Mouse (Mus musculus) limb, embryonic 14.5 days (tissue): ENCODE results near the gene Cdca4. TPM values are rescaled to one million over a fixed set of nuclear protein-coding genes. Genes with fewer than 3 reads are reported as not detected.
A peak's percentile ranks its signal among the peaks of the same experiment; 100 is the strongest.

Experiments used
- ATAC-seq: fragments of 200-750 bp; cut with Nextera tagmentation; 2 replicates; pipeline ENCODE4 v1.8.0; 2017; ENCODE audit warnings: low read depth, moderate number of reproducible peaks, moderate TSS enrichment; ENCODE audit not compliant: low FRiP score
- DNase-seq: peaks from one replicate; pipeline ENCODE4 v3.0.0-alpha.2; 2015; ENCODE audit warnings: low spot score
- H3K27ac ChIP-seq: fragments of 300-500 bp; sonication (generic); replicated peaks from 2 replicates; pipeline ENCODE4 v1.5.1; 2014; ENCODE audit warnings: low read depth, mild to moderate bottlenecking, low read length, moderate library complexity, mixed read lengths
- H3K27me3 ChIP-seq: fragments of 300-500 bp; sonication (generic); 2 replicates; pipeline ENCODE4 v1.6.1; 2014; ENCODE audit warnings: low read length, mixed read lengths; ENCODE audit not compliant: control insufficient read depth, insufficient read depth
- H3K36me3 ChIP-seq: fragments of 300-500 bp; sonication (generic); 2 replicates; pipeline ENCODE4 v1.6.1; 2014; ENCODE audit warnings: mild to moderate bottlenecking, low read length, moderate library complexity, mixed read lengths; ENCODE audit not compliant: control insufficient read depth, insufficient read depth
- H3K4me1 ChIP-seq: fragments of 300-500 bp; sonication (generic); 2 replicates; pipeline ENCODE4 v1.6.1; 2014; ENCODE audit warnings: antibody characterized with exemption, low read length, mixed read lengths; ENCODE audit not compliant: control insufficient read depth, insufficient read depth
- H3K4me2 ChIP-seq: fragments of 300-500 bp; sonication (generic); replicated peaks from 2 replicates; pipeline ENCODE4 v1.6.1; 2014; ENCODE audit warnings: low read depth, mild to moderate bottlenecking, low read length, moderate library complexity; ENCODE audit not compliant: severe bottlenecking
- H3K4me3 ChIP-seq: fragments of 300-500 bp; sonication (generic); replicated peaks from 2 replicates; pipeline ENCODE4 v1.5.1; 2014; ENCODE audit warnings: low read length
- H3K9ac ChIP-seq: fragments of 300-500 bp; sonication (generic); 2 replicates; pipeline ENCODE4 v1.6.1; 2014; ENCODE audit warnings: mild to moderate bottlenecking, low read depth, low read length, moderate library complexity; ENCODE audit not compliant: severe bottlenecking
- H3K9me3 ChIP-seq: fragments of 300-500 bp; sonication (generic); 2 replicates; pipeline ENCODE4 v1.6.1; 2016; ENCODE audit warnings: low read length; ENCODE audit not compliant: control insufficient read depth
- POLR2A ChIP-seq: fragments of 200-500 bp; IDR thresholded peaks from 2 replicates; pipeline ENCODE4 v1.8.0; 2012; ENCODE audit warnings: inconsistent platforms, mild to moderate bottlenecking, moderate library complexity, borderline replicate concordance; ENCODE audit not compliant: insufficient read depth, insufficient read length; ENCODE audit errors: extremely low read depth
- WGBS: fragments of 180-500 bp; shearing (Covaris S2); extraction: QIAGEN DNeasy Blood & Tissue Kit; methylation state at CpG from one replicate; pipeline ENCODE4 v1.1.7; 2014; 5-methylcytosine and 5-hydroxymethylcytosine counted together
- polyA plus RNA-seq, 2 experiments: library from polyadenylated mRNA; depleted of rRNA in 1 of 2; stranded (reverse) in 1 of 2; unstranded in 1 of 2; fragments of >200 nt; fragmentation: Nextera tagmentation in 1 of 2; extraction: Ambion mirVana in 1 of 2; gene quantifications; 2 replicates each; pipeline versions ENCODE4 v1.2.1 to v1.2.3; 2012 to 2014

Gene Cdca4
- polyA plus RNA-seq, 2 experiments, result 81.0 to 113 TPM

DNA sequence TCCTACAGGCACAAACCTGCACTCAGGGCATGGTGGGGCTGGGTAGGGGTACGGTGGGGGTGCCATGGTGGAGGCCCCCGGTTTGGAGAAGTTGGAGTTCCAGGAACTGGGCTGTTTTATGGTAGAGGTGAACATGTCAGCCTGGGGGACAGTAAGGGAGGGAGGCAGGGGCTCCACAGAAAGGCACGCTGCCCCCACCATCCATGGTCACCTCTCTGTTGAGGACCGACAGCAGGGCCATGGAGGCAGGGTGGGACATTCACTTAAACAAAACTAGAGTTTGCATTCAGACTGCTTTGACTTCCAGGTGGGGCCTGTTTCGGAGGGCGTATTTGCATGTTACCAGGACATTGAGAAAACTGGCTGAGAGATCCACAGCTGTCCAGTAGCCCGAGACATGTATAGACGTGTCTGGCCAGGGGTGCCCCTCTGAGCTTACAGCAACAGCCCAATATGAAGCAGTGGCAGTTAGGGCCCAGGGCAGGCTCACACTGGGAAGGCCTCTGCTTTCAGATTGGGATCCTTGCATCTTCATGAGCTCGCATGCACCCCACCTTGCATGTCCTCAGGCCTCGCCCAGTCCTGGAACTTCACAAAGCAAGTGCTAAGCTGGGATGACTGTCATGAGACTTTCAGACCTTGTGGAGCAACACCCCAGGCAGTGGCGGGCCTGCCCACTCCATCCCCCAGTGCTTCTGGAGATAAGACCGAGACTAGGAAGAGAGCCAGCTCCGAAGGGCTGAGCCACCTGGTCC, 35.4 kb downstream of the Cdca4 start:
- Histone ChIP-seq H3K4me1 (peaks cover 28% of the 10 kb centered on the region), H3K27me3 (no peaks in the 10 kb centered on the region), H3K9ac (peak overlapping the region; percentile 3; the same call in 1 of the 2 replicates), H3K4me3 (no peak overlapping the region), H3K36me3 (no peaks in the 10 kb centered on the region), H3K9me3 (no peaks in the 10 kb centered on the region), H3K4me2 (no peak overlapping the region), H3K27ac (no peak overlapping the region)
- DNase-seq (peak; percentile 28), ATAC-seq (no peak)
- WGBS, result 61% methylated on average over 13 of the region's 13 CpGs
- no peak for TF ChIP-seq POLR2A

DNA sequence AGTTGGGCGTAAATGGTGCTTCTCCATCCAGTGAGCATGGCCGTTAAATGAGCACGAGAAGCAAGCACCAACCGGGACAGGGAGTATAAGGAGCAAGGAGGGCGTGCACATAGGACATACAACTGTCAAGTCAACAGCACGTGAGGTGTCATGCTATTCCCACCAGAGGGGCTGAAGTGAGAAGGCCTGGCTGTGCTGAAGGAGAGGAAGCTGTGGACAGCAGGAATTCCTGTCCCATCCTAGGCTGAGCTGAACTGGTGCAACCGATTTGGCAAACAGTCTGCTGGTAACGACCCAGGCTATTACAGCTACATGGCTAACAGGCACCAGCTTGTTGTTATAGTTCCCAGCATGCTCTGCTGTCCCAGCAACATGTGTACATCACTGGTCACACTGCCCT, 38.2 kb downstream of the Cdca4 start:
- H3K9me3 ChIP-seq, result no peaks in the 10 kb centered on the region
- no peak for TF ChIP-seq POLR2A
- H3K4me3 ChIP-seq, result no peak overlapping the region
- no peak overlapping the region for H3K4me2 ChIP-seq
- 43% methylated on average over 8 of the region's 8 CpGs for whole genome bisulfite sequencing
- ATAC-seq (no peak), DNase-seq (no peak)
- no peak overlapping the region for H3K27ac ChIP-seq
- no peak overlapping the region for H3K9ac ChIP-seq
- H3K4me1 ChIP-seq, result peaks cover 11% of the 10 kb centered on the region
- no peaks in the 10 kb centered on the region for H3K36me3 ChIP-seq
- H3K27me3 ChIP-seq, result no peaks in the 10 kb centered on the region

DNA sequence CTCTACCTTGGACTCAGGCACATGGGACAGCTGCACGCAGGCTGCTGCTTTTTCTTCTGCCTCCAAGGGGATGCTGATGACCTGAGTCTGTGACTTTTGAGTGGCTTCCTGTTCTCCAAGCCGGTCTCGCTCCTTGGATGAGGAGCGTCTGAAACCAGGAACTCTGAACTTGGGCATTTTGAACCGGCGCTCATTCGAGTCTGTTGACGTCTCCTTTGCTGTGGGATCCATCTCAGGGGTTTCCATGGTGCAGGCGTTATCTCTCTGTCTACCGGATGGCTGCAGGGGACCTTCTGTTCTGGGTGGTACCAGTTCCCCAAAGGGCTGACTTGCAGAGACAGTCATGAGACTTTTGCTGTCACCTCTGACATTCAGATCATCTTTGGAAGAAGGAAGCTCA, 54.7 kb downstream of the Cdca4 start:
- ATAC-seq, result no peak
- TF ChIP-seq POLR2A, result no peak
- 89% methylated on average over 10 of the region's 10 CpGs for WGBS

DNA sequence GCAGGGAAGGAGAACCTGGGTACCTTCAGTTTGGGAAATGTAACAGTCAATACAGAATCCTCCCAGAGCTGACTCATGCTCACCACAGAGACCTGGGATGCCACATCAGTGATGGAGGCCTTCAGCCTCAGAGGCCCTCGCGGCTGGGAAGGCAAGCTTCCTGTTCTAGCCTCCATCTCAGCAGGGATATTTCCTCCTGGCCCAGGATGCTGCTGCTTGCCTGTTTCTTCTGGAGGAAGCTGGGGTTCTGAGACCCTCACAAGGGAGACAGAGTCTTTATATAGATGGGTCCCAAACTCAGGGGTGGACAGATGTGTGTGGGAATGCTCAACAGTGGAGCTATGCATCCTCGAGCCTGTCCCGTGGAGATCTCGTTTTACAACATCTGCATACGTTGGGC, 55.2 kb downstream of the Cdca4 start:
- ATAC-seq, result no peak
- H3K36me3 ChIP-seq, result no peaks in the 10 kb centered on the region
- no peak overlapping the region for H3K4me2 ChIP-seq
- H3K27me3 ChIP-seq, result no peaks in the 10 kb centered on the region
- 0 out of 2 replicates have a peak overlapping the region, but pooled peaks have one; percentile 12 for H3K9ac ChIP-seq
- DNase-seq, result no peak
- peaks cover 3% of the 10 kb centered on the region; the same call in 1 of the 2 replicates for H3K9me3 ChIP-seq
- no peak overlapping the region for H3K27ac ChIP-seq
- 82% methylated on average over 6 of the region's 6 CpGs for WGBS
- no peak for TF ChIP-seq POLR2A
- H3K4me1 ChIP-seq, result no peaks in the 10 kb centered on the region; the same call in 1 of the 2 replicates
- H3K4me3 ChIP-seq, result no peak overlapping the region

More for the DNA sequence above, 54.7 kb downstream of the Cdca4 start:
- no peak overlapping the region for H3K27ac ChIP-seq
- H3K4me1 ChIP-seq, result no peaks in the 10 kb centered on the region; the same call in 1 of the 2 replicates
- H3K9me3 ChIP-seq, result peaks cover 3% of the 10 kb centered on the region; the same call in 1 of the 2 replicates
- no peak for DNase-seq
- H3K36me3 ChIP-seq, result no peaks in the 10 kb centered on the region
- H3K4me2 ChIP-seq, result no peak overlapping the region
- H3K27me3 ChIP-seq, result no peaks in the 10 kb centered on the region
- no peak overlapping the region for H3K4me3 ChIP-seq
- no peak overlapping the region for H3K9ac ChIP-seq

DNA sequence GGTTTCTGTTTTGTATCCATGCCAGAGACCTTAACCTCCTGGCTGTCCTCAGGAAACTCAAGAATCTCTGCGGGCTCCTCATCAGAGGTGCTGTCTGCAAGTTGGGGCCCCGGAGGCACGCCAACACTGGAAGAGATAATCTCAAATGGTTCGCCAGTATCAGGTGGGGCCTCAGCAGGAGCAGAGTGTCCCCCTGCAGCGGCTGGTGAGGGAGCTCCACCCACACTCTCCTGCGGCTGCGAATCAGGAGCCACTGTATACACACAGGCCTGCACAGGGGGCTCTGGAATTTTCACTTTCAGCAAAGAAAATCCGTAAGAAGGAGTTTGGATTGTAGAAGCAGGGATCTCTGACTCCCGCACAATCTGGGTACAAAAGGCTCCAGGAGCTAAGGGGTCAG, 55.9 kb downstream of the Cdca4 start:
- H3K27me3 ChIP-seq, result no peaks in the 10 kb centered on the region

More for the DNA sequence above, 55.9 kb downstream of the Cdca4 start:
- Histone ChIP-seq H3K4me3 (no peak overlapping the region), H3K4me1 (no peaks in the 10 kb centered on the region; the same call in 1 of the 2 replicates), H3K27ac (no peak overlapping the region), H3K4me2 (no peak overlapping the region), H3K9me3 (peaks cover 3% of the 10 kb centered on the region; the same call in 1 of the 2 replicates), H3K9ac (0 out of 2 replicates have a peak overlapping the region, but pooled peaks have one; percentile 12), H3K36me3 (no peaks in the 10 kb centered on the region)
- ATAC-seq (no peak), DNase-seq (no peak)
- no peak for TF ChIP-seq POLR2A
- WGBS, result 44% methylated on average over 9 of the region's 9 CpGs
